Mouse (Mus musculus) A20 (cell line): ENCODE measurements at regions not wholly inside any gene's neighbourhood (a gene's known extent, or its start where the extent isn't known, plus 50 kb on each side); places are given as distances from the start of the nearest gene placed in this dataset.
A peak's percentile ranks its signal among the peaks of the same experiment; 100 is the strongest.

Experiments used
- DNase-seq: peaks from one replicate; pipeline ENCODE4 v3.0.0-alpha.2; 2011; ENCODE audit warnings: low read depth, low spot score

- DNase-seq, result peak; percentile 71
These were observed 59.3 kb upstream of the Zfp770 start for GRCm38 (mm10) chr2:114260397-114261071.

GRCm38 (mm10) chr2:114259539-114259938 is 58.3 kb upstream of the Zfp770 start:
- DNase-seq, result peak; percentile 4
